Mouse (Mus musculus) midbrain, postnatal 0 days (tissue): ENCODE results near the gene Pax8. TPM values are rescaled to one million over a fixed set of nuclear protein-coding genes. Genes with fewer than 3 reads are reported as not detected.

Experiments used
- ATAC-seq: fragments of 200-750 bp; cut with Nextera tagmentation; 2 replicates; pipeline ENCODE4 v1.8.0; 2017; ENCODE audit warnings: moderate number of reproducible peaks, mild to moderate bottlenecking, moderate TSS enrichment, moderate library complexity; ENCODE audit not compliant: low FRiP score
- DNase-seq: peaks from one replicate; pipeline ENCODE4 v3.0.0-alpha.2; 2015; ENCODE audit warnings: low spot score
- H3K27ac ChIP-seq: fragments of 300-500 bp; sonication (generic); 2 replicates; pipeline ENCODE4 v1.5.1; 2014; ENCODE audit warnings: low read depth, mild to moderate bottlenecking, low read length, mixed read lengths
- H3K27me3 ChIP-seq: fragments of 300-500 bp; sonication (generic); 2 replicates; pipeline ENCODE4 v1.6.1; 2014; ENCODE audit warnings: low read length, control low read depth, mixed read lengths; ENCODE audit not compliant: insufficient read depth
- H3K36me3 ChIP-seq: fragments of 300-500 bp; sonication (generic); 2 replicates; pipeline ENCODE4 v1.6.1; 2014; ENCODE audit warnings: low read length, control low read depth, mixed read lengths; ENCODE audit not compliant: insufficient read depth
- H3K4me1 ChIP-seq: fragments of 300-500 bp; sonication (generic); 2 replicates; pipeline ENCODE4 v1.6.1; 2014; ENCODE audit warnings: mild to moderate bottlenecking, control low read depth, antibody characterized with exemption, low read length, mixed read lengths; ENCODE audit not compliant: insufficient read depth
- H3K4me2 ChIP-seq: fragments of 300-500 bp; sonication (generic); 2 replicates; pipeline ENCODE4 v1.6.1; 2014; ENCODE audit warnings: low read depth, mild to moderate bottlenecking, low read length, mixed read lengths; ENCODE audit not compliant: poor library complexity, severe bottlenecking
- H3K4me3 ChIP-seq: fragments of 300-500 bp; sonication (generic); 2 replicates; pipeline ENCODE4 v1.5.1; 2014; ENCODE audit warnings: low read depth, mild to moderate bottlenecking, low read length, moderate library complexity
- H3K9ac ChIP-seq: fragments of 300-500 bp; sonication (generic); replicated peaks from 2 replicates; pipeline ENCODE4 v1.6.1; 2014; ENCODE audit warnings: mild to moderate bottlenecking, low read length, moderate library complexity, mixed read lengths; ENCODE audit not compliant: poor library complexity, severe bottlenecking
- H3K9me3 ChIP-seq: fragments of 300-500 bp; sonication (generic); 2 replicates; pipeline ENCODE4 v1.6.1; 2016; ENCODE audit warnings: low read length, control low read depth
- CTCF ChIP-seq: IDR thresholded peaks from 2 replicates; pipeline ENCODE4 v1.5.1; 2016; ENCODE audit warnings: antibody characterized with exemption, mild to moderate bottlenecking
- WGBS: fragments of 180-500 bp; shearing (Covaris S2); extraction: QIAGEN DNeasy Blood & Tissue Kit; methylation state at CpG from one replicate; pipeline ENCODE4 v1.1.7; 2014; 5-methylcytosine and 5-hydroxymethylcytosine counted together
- polyA plus RNA-seq: library from polyadenylated mRNA; unstranded; fragments of >200 nt; fragmentation: Nextera tagmentation; extraction: Ambion mirVana; gene quantifications from 2 replicates; pipeline ENCODE4 v1.2.1, GENCODE M21; 2015
- total RNA-seq: library from RNA; depleted of rRNA; stranded (reverse); fragments of >200 nt; gene quantifications from 2 replicates; pipeline ENCODE4 v1.2.3, GENCODE M21; 2014

Gene Pax8
- total and polyA plus RNA-seq, 2 experiments from 2014 or later, result 4.0 to 13.3 TPM

DNA sequence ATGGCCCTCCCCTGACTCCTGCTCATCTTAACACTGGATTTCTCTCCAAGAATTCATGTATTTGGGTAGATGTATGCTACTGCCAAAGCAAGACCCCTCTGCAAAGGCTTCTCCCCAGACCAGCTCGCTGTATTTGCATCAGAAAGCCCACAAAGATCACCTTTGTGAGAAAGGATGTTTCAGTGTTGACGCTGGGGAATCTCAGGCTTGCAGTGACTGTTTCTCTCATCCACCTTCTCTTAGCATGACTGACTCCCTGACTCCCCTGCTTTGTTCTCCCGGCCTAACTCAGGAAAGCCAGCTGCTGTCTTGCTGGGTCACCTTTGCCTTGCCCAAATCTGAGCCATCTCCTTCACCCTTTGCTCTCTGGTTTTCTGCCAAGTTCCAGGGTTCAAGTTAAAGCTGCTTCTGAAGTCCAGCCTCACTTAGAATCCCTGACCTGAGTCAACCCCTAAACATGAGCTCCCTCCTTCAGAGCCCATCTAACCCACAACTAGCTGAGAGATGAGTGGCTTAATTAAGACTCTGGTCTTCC is 32.1 kb downstream of the Pax8 start:
- no peak overlapping the region for H3K9ac ChIP-seq
- no peaks in the 10 kb centered on the region for H3K9me3 ChIP-seq
- DNase-seq (no peak), ATAC-seq (no peak)
- no peaks in the 10 kb centered on the region for H3K27me3 ChIP-seq
- TF ChIP-seq CTCF, result no peak
- H3K4me1 ChIP-seq, result no peaks in the 10 kb centered on the region
- no peak overlapping the region for H3K4me2 ChIP-seq
- 45% methylated on average over 3 of the region's 3 CpGs for WGBS
- no peak overlapping the region for H3K27ac ChIP-seq
- H3K4me3 ChIP-seq, result no peak overlapping the region
- no peaks in the 10 kb centered on the region for H3K36me3 ChIP-seq

DNA sequence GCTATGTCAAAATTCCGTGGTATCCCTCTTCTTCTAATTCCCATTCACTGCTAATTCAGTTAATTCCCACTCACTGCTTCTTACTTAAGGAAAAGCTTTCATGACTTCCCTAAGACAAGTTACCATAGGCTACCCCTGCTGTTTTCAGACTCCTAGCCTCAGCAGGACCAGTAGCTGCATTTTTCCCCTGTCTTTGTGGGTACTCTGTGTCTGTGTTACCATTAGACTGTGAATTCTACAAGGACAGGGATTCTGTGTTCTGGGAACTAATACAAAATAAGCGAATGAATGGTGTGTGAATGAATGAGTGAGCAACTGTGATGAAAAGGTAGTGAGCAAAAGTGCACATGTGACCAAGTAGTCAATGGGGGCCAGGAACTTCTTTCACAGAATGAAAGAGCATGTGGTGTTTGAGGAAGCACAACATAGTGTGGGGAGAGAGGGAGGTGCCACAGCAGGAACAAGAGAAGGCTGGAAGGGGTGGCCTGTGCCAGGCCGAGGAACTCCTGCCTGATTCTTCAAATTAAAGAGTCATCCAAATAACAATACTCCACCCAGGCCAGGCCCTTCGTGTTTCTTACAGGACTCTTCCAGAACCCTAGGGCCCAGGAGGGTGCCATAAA is 33.0 kb downstream of the Pax8 start:
- TF ChIP-seq CTCF, result no peak
- ATAC-seq (no peak), DNase-seq (no peak)
- 59% methylated on average over 4 of the region's 4 CpGs for WGBS
- Histone ChIP-seq H3K4me3 (no peak overlapping the region), H3K9ac (no peak overlapping the region), H3K27me3 (no peaks in the 10 kb centered on the region), H3K9me3 (no peaks in the 10 kb centered on the region), H3K27ac (no peak overlapping the region), H3K36me3 (no peaks in the 10 kb centered on the region), H3K4me1 (no peaks in the 10 kb centered on the region), H3K4me2 (no peak overlapping the region)

DNA sequence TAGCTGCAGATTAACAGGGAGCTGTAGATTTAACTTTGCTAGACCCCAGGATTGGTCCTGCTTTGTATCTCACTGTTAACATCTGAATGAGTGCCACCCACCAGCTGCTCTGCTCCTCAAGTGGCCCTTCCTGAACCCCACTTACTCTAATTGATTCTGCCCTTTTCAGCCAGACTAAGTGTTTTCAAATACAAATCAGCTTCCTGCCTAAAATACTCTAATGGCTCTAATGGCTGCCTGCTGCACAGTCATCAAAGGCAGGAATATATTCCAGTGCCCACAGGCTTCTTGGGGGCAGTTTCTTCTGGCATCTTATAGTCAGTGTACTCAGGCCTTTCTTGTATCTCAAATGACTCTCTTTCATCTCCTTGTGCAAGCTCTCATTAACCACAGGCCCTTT is 33.5 kb downstream of the Pax8 start:
- no peak overlapping the region for H3K4me3 ChIP-seq
- H3K9me3 ChIP-seq, result no peaks in the 10 kb centered on the region
- no peak for TF ChIP-seq CTCF
- H3K27me3 ChIP-seq, result no peaks in the 10 kb centered on the region
- no peak overlapping the region for H3K9ac ChIP-seq
- H3K36me3 ChIP-seq, result no peaks in the 10 kb centered on the region
- DNase-seq, result no peak
- no peak overlapping the region for H3K4me2 ChIP-seq
- no peaks in the 10 kb centered on the region for H3K4me1 ChIP-seq
- H3K27ac ChIP-seq, result no peak overlapping the region
- no peak for ATAC-seq

DNA sequence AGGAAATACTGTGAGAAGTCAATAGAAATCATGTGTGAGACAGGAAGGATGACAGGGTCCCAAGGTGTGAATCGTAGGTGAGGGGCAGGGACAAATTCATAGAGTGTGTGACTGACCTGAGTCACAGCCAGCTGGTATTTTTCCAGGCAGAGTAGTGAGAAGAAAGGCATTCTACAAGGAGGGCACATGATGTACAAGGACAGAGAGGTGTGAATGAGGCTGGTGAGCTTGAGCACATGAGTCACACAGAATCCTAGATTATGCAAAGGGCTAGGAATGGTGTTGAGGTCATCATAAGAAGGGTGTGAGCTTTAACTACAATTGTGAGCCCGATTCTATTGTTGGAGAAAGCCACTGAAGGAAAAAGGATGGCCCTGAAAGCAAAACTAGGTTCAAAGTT is 35.3 kb downstream of the Pax8 start:
- DNase-seq (no peak), ATAC-seq (no peak)
- H3K27ac ChIP-seq, result no peak overlapping the region
- no peaks in the 10 kb centered on the region for H3K36me3 ChIP-seq
- H3K9ac ChIP-seq, result no peak overlapping the region
- H3K9me3 ChIP-seq, result no peaks in the 10 kb centered on the region
- no peak for TF ChIP-seq CTCF
- no peak overlapping the region for H3K4me3 ChIP-seq
- no peak overlapping the region for H3K4me2 ChIP-seq
- H3K4me1 ChIP-seq, result no peaks in the 10 kb centered on the region
- WGBS, result 80% methylated on average over 2 of the region's 2 CpGs
- peaks cover 3% of the 10 kb centered on the region; the same call in 1 of the 2 replicates for H3K27me3 ChIP-seq

DNA sequence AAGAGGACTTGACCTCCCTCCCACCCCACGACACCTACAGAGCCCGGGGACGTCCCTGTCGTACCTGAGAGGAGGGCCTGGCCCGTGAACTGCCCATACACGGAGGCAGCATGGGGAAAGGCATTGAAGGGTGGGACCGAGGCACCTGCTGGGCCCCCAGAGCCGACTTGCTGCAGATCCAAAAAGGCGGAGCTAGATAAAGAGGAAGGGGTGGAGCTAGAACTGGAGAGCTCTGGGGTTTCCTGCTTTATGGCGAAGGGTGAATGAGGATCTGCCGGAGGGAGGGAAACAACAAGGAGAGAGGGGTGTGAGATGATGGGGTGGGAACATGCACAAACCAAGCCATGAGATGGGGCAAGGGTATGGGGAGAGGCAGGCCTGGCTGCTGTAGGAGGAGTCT is 39.7 kb downstream of the Pax8 start:
- Histone ChIP-seq H3K9me3 (no peaks in the 10 kb centered on the region), H3K36me3 (no peaks in the 10 kb centered on the region), H3K4me1 (no peaks in the 10 kb centered on the region), H3K4me2 (no peak overlapping the region), H3K27me3 (peaks cover 3% of the 10 kb centered on the region; the same call in 1 of the 2 replicates), H3K9ac (no peak overlapping the region), H3K27ac (no peak overlapping the region), H3K4me3 (no peak overlapping the region)
- ATAC-seq (no peak), DNase-seq (no peak)
- TF ChIP-seq CTCF, result no peak
- 82% methylated on average over 11 of the region's 11 CpGs for WGBS

DNA sequence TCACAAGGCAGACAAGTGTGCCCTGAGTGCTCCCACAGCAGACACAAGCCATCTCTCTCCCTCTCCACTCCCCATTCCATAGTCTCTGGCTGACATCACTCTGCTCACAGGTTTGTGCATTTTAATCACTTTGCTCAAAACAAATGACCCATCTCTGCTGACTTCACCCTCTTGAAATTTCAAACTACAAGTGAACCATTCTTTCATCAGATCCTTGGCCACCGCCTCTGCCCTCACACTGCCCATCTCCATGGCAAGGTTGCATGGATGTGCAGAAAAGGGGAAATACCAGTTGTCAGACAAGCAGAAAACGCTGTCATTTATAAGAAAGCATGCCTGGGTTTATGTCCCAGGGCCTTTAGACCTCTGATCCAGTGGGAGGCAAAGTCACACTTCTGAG is 40.7 kb downstream of the Pax8 start:
- Histone ChIP-seq H3K27ac (no peak overlapping the region), H3K9me3 (no peaks in the 10 kb centered on the region), H3K36me3 (no peaks in the 10 kb centered on the region), H3K4me2 (no peak overlapping the region), H3K27me3 (peaks cover 3% of the 10 kb centered on the region), H3K9ac (no peak overlapping the region), H3K4me3 (no peak overlapping the region), H3K4me1 (no peaks in the 10 kb centered on the region)
- 80% methylated on average over 2 of the region's 2 CpGs for WGBS
- no peak for TF ChIP-seq CTCF
- ATAC-seq (no peak), DNase-seq (no peak)
